Mouse (Mus musculus) spleen, postnatal 0 days (tissue): Measurements from ENCODE around the gene Dad1. TPM values are rescaled to one million over a fixed set of nuclear protein-coding genes. Genes with fewer than 3 reads are reported as not detected.

Experiments
- polyA plus RNA-seq: library from polyadenylated mRNA; unstranded; fragments of >200 nt; fragmentation: Nextera tagmentation; extraction: Ambion mirVana; gene quantifications from 2 replicates; pipeline ENCODE4 v1.2.1, GENCODE M21; 2015

Dad1 gene
- polyA plus RNA-seq = 236 and 238 TPM in 2 replicates

GRCm38 (mm10) chr14:54253741-54254291 is at the start of gene Dad1, which contains the start of gene Abhd4:
Gene Dad1 (minus strand): TSS chr14:54254104.
Gene Abhd4 (plus strand): TSS chr14:54254188.

GRCm38 (mm10) chr14:54284839-54285238 is 30.9 kb upstream of the Dad1 start, which contains the start of gene Olfr49:
Gene Olfr49 (minus strand): TSS chr14:54284939.

Other genes starting within 250 kb of the Dad1 start
- gene Abhd4, start 84 bp upstream of the Dad1 start, polyA plus RNA-seq = 24.0 and 30.6 TPM in 2 replicates
- 0.07 TPM in 1 of 2 replicates, not detected in the other for gene Olfr49, start 30.8 kb upstream of the Dad1 start, polyA plus RNA-seq
- gene Oxa1l, start 106.7 kb upstream of the Dad1 start, polyA plus RNA-seq = 32.3 and 35.4 TPM in 2 replicates
- 5.2 and 7.3 TPM in 2 replicates for gene Slc7a7, start 163.7 kb upstream of the Dad1 start, polyA plus RNA-seq
- gene Mrpl52, start 172.8 kb upstream of the Dad1 start, polyA plus RNA-seq = 330 and 368 TPM in 2 replicates
- gene Mmp14, start 177.5 kb upstream of the Dad1 start, polyA plus RNA-seq = 48.4 and 54.3 TPM in 2 replicates
- gene Lrp10, start 210.0 kb upstream of the Dad1 start, polyA plus RNA-seq = 32.4 and 43.0 TPM in 2 replicates
- 0.58 and 0.61 TPM in 2 replicates for gene Rem2, start 222.0 kb upstream of the Dad1 start, polyA plus RNA-seq